In the genomic region with DNA sequence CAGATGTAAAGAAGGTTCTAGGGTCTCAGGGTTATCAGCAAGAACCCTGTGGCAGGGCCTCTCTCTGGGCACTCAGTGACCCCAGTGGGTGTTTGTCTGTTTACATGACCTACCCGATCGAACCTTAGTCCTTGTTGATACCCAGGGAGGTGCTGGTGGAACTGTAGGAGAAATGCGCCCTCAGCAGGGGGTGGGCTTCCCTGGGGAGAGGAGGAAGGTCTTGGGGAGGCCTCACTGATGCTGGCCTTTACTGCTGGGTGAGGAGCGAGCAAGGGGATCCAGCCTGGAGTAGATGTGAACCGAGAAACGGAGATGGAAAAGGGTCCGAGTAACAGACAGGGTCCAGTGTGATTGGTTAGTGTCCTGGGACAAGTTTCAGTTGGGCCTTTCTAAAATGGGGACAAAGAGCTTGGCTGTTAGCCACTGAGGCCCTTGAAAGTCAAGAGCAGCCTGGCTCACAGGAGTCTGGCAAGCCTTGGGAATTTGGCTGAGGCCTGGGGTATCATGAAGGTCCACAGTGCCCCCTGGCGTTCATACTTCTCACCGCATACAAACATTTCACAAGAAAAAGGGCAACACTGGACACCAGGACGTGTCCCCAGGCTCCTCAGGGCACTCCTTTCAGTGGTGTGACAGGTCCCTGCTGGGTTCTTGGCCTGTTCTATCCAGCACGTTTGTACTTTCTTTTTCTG, we compare ENCODE assay signal across 8 mouse cellular contexts. TPM values are rescaled to one million over a fixed set of nuclear protein-coding genes. Genes with fewer than 3 reads are reported as not detected.
DNase-seq lines count a peak whose midpoint lies in the region; ATAC-seq lines count a peak whose summit lies in the region.

No protein-coding gene starts in this region.

- 43% methylated on average over 11 of the region's 11 CpGs for WGBS in intestine, embryonic 16.5 days
- 44% methylated on average over 11 of the region's 11 CpGs for WGBS in midbrain, embryonic 10.5 days

- peak; percentile 93 for DNase-seq in adrenal gland, adult 2 months
- DNase-seq in embryo, embryonic 11 days, result peak; percentile 92
- DNase-seq in gastrocnemius, postnatal 4 days (ENCODE audit: low spot score in 2 of 2), result peak; percentile 78 to 89
- peak; percentile 82 to 91 for DNase-seq in left cerebral cortex, postnatal 25 days (ENCODE audit: low spot score in 2 of 2)
- peak; percentile 88 for DNase-seq in midbrain, embryonic 10.5 days (ENCODE audit: low spot score)
- peak; percentile 76 to 78 for DNase-seq in right cerebral cortex, postnatal 36 days (ENCODE audit: low spot score in 2 of 2)
- peak; percentile 71 for DNase-seq in yolk sac, embryonic 10.5 days (ENCODE audit: low spot score)

- peak; percentile 67 for ATAC-seq in intestine, embryonic 16.5 days

- 0 out of 2 replicates have a peak, but pooled peaks cover 3% of the 10 kb centered on the region for H3K36me3 ChIP-seq in intestine, embryonic 16.5 days (ENCODE audit: control insufficient read depth, insufficient read depth, low read length)
- H3K36me3 ChIP-seq in midbrain, embryonic 10.5 days, result peaks cover 21% of the 10 kb centered on the region

- H3K27ac ChIP-seq in intestine, embryonic 16.5 days (ENCODE audit: low read length), result no peak overlapping the region
- peak overlapping the region; percentile 66 for H3K27ac ChIP-seq in midbrain, embryonic 10.5 days (replicated peaks)

- no peak overlapping the region for H3K4me3 ChIP-seq in intestine, embryonic 16.5 days (ENCODE audit: low read length)
- no peak overlapping the region for H3K4me3 ChIP-seq in midbrain, embryonic 10.5 days

- H3K27me3 ChIP-seq in intestine, embryonic 16.5 days (replicated peaks; ENCODE audit: control insufficient read depth, insufficient read depth, low read length), result no peaks in the 10 kb centered on the region
- H3K27me3 ChIP-seq in midbrain, embryonic 10.5 days (ENCODE audit: low read depth, poor library complexity, severe bottlenecking), result no peaks in the 10 kb centered on the region

- H3K9me3 ChIP-seq in intestine, embryonic 16.5 days (ENCODE audit: control insufficient read depth, low read length), result no peaks in the 10 kb centered on the region
- no peaks in the 10 kb centered on the region for H3K9me3 ChIP-seq in midbrain, embryonic 10.5 days (replicated peaks)

- H3K4me1 ChIP-seq in intestine, embryonic 16.5 days (ENCODE audit: control insufficient read depth, insufficient read depth, low read length), result 0 out of 2 replicates have a peak, but pooled peaks cover 11% of the 10 kb centered on the region
- H3K4me1 ChIP-seq in midbrain, embryonic 10.5 days, result peaks cover 19% of the 10 kb centered on the region

- H3K9ac ChIP-seq in intestine, embryonic 16.5 days (ENCODE audit: low read depth, low read length), result peak overlapping the region; percentile 10; the same call in 1 of the 2 replicates

- H3K4me2 ChIP-seq in intestine, embryonic 16.5 days (ENCODE audit: low read depth, low read length), result no peak overlapping the region

- intact Hi-C loops in left cerebral cortex, postnatal 25 days (cut with DNase I), result loop anchor here (1.0 to 2.0 kb wide), 2 partner anchors 29 to 51 kb away; partner anchors contain the start of gene Pmm1

RNA-seq across cellular contexts. Expression of gene Xrcc6, which starts 1.9 kb away (rescaled TPM):
- total RNA-seq in adrenal gland, adult 2 months (2021), result 10 to 100 TPM; 73.2 to 87.0 TPM
- 23.8 and 27.6 TPM in 2 replicates for polyA plus RNA-seq in adrenal gland, adult 2 months (2012; rRNA removed)
- 10 to 100 TPM; 26.2 to 28.6 TPM for total RNA-seq in gastrocnemius, postnatal 4 days (2021)
- polyA plus RNA-seq in intestine, embryonic 16.5 days (2015; fragmentation: Nextera tagmentation; extraction: Ambion mirVana), result 72.1 and 78.4 TPM in 2 replicates
- 10 to 100 TPM; 19.5 to 23.7 TPM for total RNA-seq in left cerebral cortex, postnatal 25 days (2021)
- 68.6 and 75.1 TPM in 2 replicates for polyA plus RNA-seq in midbrain, embryonic 10.5 days (2016; fragmentation: Nextera tagmentation; extraction: Ambion mirVana)

RNA-seq across cellular contexts. Expression of gene 1700029P11Rik, which starts 9.2 kb away (rescaled TPM):
- total RNA-seq in adrenal gland, adult 2 months (2021), result not detected
- not detected in 2 replicates for polyA plus RNA-seq in adrenal gland, adult 2 months (2012; rRNA removed)
- total RNA-seq in gastrocnemius, postnatal 4 days (2021), result not detected
- polyA plus RNA-seq in intestine, embryonic 16.5 days (2015; fragmentation: Nextera tagmentation; extraction: Ambion mirVana), result not detected in 2 replicates
- not detected for total RNA-seq in left cerebral cortex, postnatal 25 days (2021)
- not detected in 2 replicates for polyA plus RNA-seq in midbrain, embryonic 10.5 days (2016; fragmentation: Nextera tagmentation; extraction: Ambion mirVana)

RNA-seq across cellular contexts. Expression of gene Pmm1, which starts 28.8 kb away (rescaled TPM):
- 10 to 100 TPM; 70.6 to 74.8 TPM for total RNA-seq in adrenal gland, adult 2 months (2021)
- polyA plus RNA-seq in adrenal gland, adult 2 months (2012; rRNA removed), result 114 and 118 TPM in 2 replicates
- 10 to 100 TPM; 20.3 to 21.6 TPM for total RNA-seq in gastrocnemius, postnatal 4 days (2021)
- polyA plus RNA-seq in intestine, embryonic 16.5 days (2015; fragmentation: Nextera tagmentation; extraction: Ambion mirVana), result 21.5 and 22.1 TPM in 2 replicates
- total RNA-seq in left cerebral cortex, postnatal 25 days (2021), result 100 to 1,000 TPM; 203 to 208 TPM
- polyA plus RNA-seq in midbrain, embryonic 10.5 days (2016; fragmentation: Nextera tagmentation; extraction: Ambion mirVana), result 31.9 and 34.9 TPM in 2 replicates

RNA-seq across cellular contexts. Expression of gene Desi1, which starts 44.1 kb away (rescaled TPM):
- total RNA-seq in adrenal gland, adult 2 months (2021), result 100 to 1,000 TPM in 1 of 2 experiments, 10 to 100 TPM in 1; 56.0 to 149 TPM
- 100.0 and 101 TPM in 2 replicates for polyA plus RNA-seq in adrenal gland, adult 2 months (2012; rRNA removed)
- 10 to 100 TPM; 21.9 to 23.9 TPM for total RNA-seq in gastrocnemius, postnatal 4 days (2021)
- 17.1 and 19.6 TPM in 2 replicates for polyA plus RNA-seq in intestine, embryonic 16.5 days (2015; fragmentation: Nextera tagmentation; extraction: Ambion mirVana)
- 100 to 1,000 TPM; 106 to 109 TPM for total RNA-seq in left cerebral cortex, postnatal 25 days (2021)
- polyA plus RNA-seq in midbrain, embryonic 10.5 days (2016; fragmentation: Nextera tagmentation; extraction: Ambion mirVana), result 34.3 and 37.7 TPM in 2 replicates

RNA-seq across cellular contexts. Expression of gene Csdc2, which starts 53.0 kb away (rescaled TPM):
- total RNA-seq in adrenal gland, adult 2 months (2021), result 10 to 100 TPM; 10.1 to 19.5 TPM
- polyA plus RNA-seq in adrenal gland, adult 2 months (2012; rRNA removed), result 33.6 and 50.1 TPM in 2 replicates
- 1 to 10 TPM; 9.1 to 9.4 TPM for total RNA-seq in gastrocnemius, postnatal 4 days (2021)
- polyA plus RNA-seq in intestine, embryonic 16.5 days (2015; fragmentation: Nextera tagmentation; extraction: Ambion mirVana), result 11.2 and 12.4 TPM in 2 replicates
- 10 to 100 TPM; 96.0 to 98.3 TPM for total RNA-seq in left cerebral cortex, postnatal 25 days (2021)
- polyA plus RNA-seq in midbrain, embryonic 10.5 days (2016; fragmentation: Nextera tagmentation; extraction: Ambion mirVana), result 13.8 and 20.6 TPM in 2 replicates
